Mouse (Mus musculus) hindbrain, embryonic 12.5 days (tissue): Measurements from ENCODE around the gene Ccdc82. TPM values are rescaled to one million over a fixed set of nuclear protein-coding genes. Genes with fewer than 3 reads are reported as not detected.

Source experiments
- ATAC-seq: fragments of 200-750 bp; cut with Nextera tagmentation; 2 replicates; pipeline ENCODE4 v1.8.0; 2017; ENCODE audit warnings: moderate TSS enrichment; ENCODE audit not compliant: low FRiP score
- H3K27ac ChIP-seq: fragments of 300-500 bp; sonication (generic); 2 replicates; pipeline ENCODE4 v1.5.1; 2016; ENCODE audit warnings: mild to moderate bottlenecking
- H3K27me3 ChIP-seq: fragments of 300-500 bp; sonication (generic); 2 replicates; pipeline ENCODE4 v1.6.1; 2016; ENCODE audit warnings: mild to moderate bottlenecking
- H3K36me3 ChIP-seq: fragments of 300-500 bp; sonication (generic); 2 replicates; pipeline ENCODE4 v1.6.1; 2016; ENCODE audit warnings: mild to moderate bottlenecking
- H3K4me1 ChIP-seq: fragments of 300-500 bp; sonication (generic); 2 replicates; pipeline ENCODE4 v1.6.1; 2016
- H3K4me2 ChIP-seq: fragments of 300-500 bp; sonication (generic); replicated peaks from 2 replicates; pipeline ENCODE4 v1.6.1; 2016; ENCODE audit warnings: mild to moderate bottlenecking
- H3K4me3 ChIP-seq: fragments of 300-500 bp; sonication (generic); 2 replicates; pipeline ENCODE4 v1.5.1; 2016; ENCODE audit warnings: mild to moderate bottlenecking
- H3K9ac ChIP-seq: fragments of 300-500 bp; sonication (generic); 2 replicates; pipeline ENCODE4 v1.6.1; 2016; ENCODE audit warnings: mild to moderate bottlenecking, moderate library complexity
- H3K9me3 ChIP-seq: fragments of 300-500 bp; sonication (generic); replicated peaks from 2 replicates; pipeline ENCODE4 v1.6.1; 2016; ENCODE audit warnings: mild to moderate bottlenecking
- WGBS: fragments of 180-500 bp; shearing (Covaris S2); methylation state at CpG from one replicate; pipeline ENCODE4 v1.1.7; 2016; 5-methylcytosine and 5-hydroxymethylcytosine counted together
- polyA plus RNA-seq: library from polyadenylated mRNA; unstranded; fragments of >200 nt; fragmentation: Nextera tagmentation; extraction: Ambion mirVana; gene quantifications from 2 replicates; pipeline ENCODE4 v1.2.1, GENCODE M21; 2016

Gene Ccdc82
- polyA plus RNA-seq, 1 experiment from 2014 or later = 13.6 TPM

GRCm38 (mm10) chr9:13315393-13315792, 68.6 kb downstream of the Ccdc82 start:
- no peaks in the 10 kb centered on the region for H3K9me3 ChIP-seq
- no peaks in the 10 kb centered on the region for H3K36me3 ChIP-seq
- no peak for ATAC-seq
- no peak overlapping the region for H3K9ac ChIP-seq
- H3K27me3 ChIP-seq = no peaks in the 10 kb centered on the region
- WGBS = 77% methylated on average over 5 of the region's 5 CpGs
- no peak overlapping the region for H3K4me2 ChIP-seq
- no peak overlapping the region for H3K27ac ChIP-seq
- peaks cover 8% of the 10 kb centered on the region for H3K4me1 ChIP-seq
- H3K4me3 ChIP-seq = no peak overlapping the region

- H3K9ac ChIP-seq = no peak overlapping the region
- H3K4me2 ChIP-seq = no peak overlapping the region
- H3K27me3 ChIP-seq = no peaks in the 10 kb centered on the region
- H3K27ac ChIP-seq = no peak overlapping the region
- H3K36me3 ChIP-seq = no peaks in the 10 kb centered on the region
- no peaks in the 10 kb centered on the region for H3K9me3 ChIP-seq
- H3K4me3 ChIP-seq = no peak overlapping the region
- H3K4me1 ChIP-seq = peaks cover 15% of the 10 kb centered on the region
- no peak for ATAC-seq
- WGBS = 88% methylated on average over 2 of the region's 2 CpGs
Observed at GRCm38 (mm10) chr9:13319566-13319965, 72.8 kb downstream of the Ccdc82 start.

GRCm38 (mm10) chr9:13320800-13321364, 74.1 kb downstream of the Ccdc82 start:
- no peaks in the 10 kb centered on the region for H3K9me3 ChIP-seq
- H3K4me1 ChIP-seq = peaks cover 12% of the 10 kb centered on the region
- H3K27me3 ChIP-seq = no peaks in the 10 kb centered on the region
- no peak overlapping the region for H3K4me3 ChIP-seq
- ATAC-seq = no peak
- no peak overlapping the region for H3K4me2 ChIP-seq
- no peak overlapping the region for H3K9ac ChIP-seq
- H3K27ac ChIP-seq = no peak overlapping the region
- H3K36me3 ChIP-seq = no peaks in the 10 kb centered on the region
- 91% methylated on average over 5 of the region's 5 CpGs for WGBS

- 86% methylated on average over 2 of the region's 2 CpGs for WGBS
- Histone ChIP-seq H3K9ac (no peak overlapping the region), H3K4me1 (peaks cover 12% of the 10 kb centered on the region), H3K9me3 (no peaks in the 10 kb centered on the region), H3K4me2 (no peak overlapping the region), H3K4me3 (no peak overlapping the region), H3K36me3 (no peaks in the 10 kb centered on the region), H3K27me3 (no peaks in the 10 kb centered on the region), H3K27ac (peak overlapping the region; percentile 13; the same call in 1 of the 2 replicates)
- no peak for ATAC-seq
Observed at GRCm38 (mm10) chr9:13323074-13323473, 76.3 kb downstream of the Ccdc82 start.

- H3K36me3 ChIP-seq = no peaks in the 10 kb centered on the region
- H3K4me2 ChIP-seq = no peak overlapping the region
- peaks cover 12% of the 10 kb centered on the region for H3K4me1 ChIP-seq
- WGBS = 24% methylated on average over 1 of the region's 1 CpGs
- H3K27me3 ChIP-seq = no peaks in the 10 kb centered on the region
- H3K27ac ChIP-seq = peak overlapping the region; percentile 13; the same call in 1 of the 2 replicates
- no peak overlapping the region for H3K4me3 ChIP-seq
- ATAC-seq = no peak
- no peak overlapping the region for H3K9ac ChIP-seq
- H3K9me3 ChIP-seq = no peaks in the 10 kb centered on the region
Observed at GRCm38 (mm10) chr9:13323612-13324011, 76.9 kb downstream of the Ccdc82 start.

Other genes starting within 250 kb of the Ccdc82 start
- gene Jrkl, start 1.1 kb upstream of the Ccdc82 start, polyA plus RNA-seq = 13.9 and 15.5 TPM in 2 replicates
- 13.6 and 14.1 TPM in 2 replicates for gene Maml2, start 51.0 kb downstream of the Ccdc82 start, polyA plus RNA-seq
- not detected in 2 replicates for gene Gm17571, start 199.8 kb downstream of the Ccdc82 start, polyA plus RNA-seq